Mouse (Mus musculus) cerebellum, adult 11-12 months (tissue): ENCODE measurements around the gene Nrg3.

ENCODE experiments used
- DNase-seq: peaks from one replicate; pipeline ENCODE4 v3.0.0; 2022

Gene Nrg3

DNA sequence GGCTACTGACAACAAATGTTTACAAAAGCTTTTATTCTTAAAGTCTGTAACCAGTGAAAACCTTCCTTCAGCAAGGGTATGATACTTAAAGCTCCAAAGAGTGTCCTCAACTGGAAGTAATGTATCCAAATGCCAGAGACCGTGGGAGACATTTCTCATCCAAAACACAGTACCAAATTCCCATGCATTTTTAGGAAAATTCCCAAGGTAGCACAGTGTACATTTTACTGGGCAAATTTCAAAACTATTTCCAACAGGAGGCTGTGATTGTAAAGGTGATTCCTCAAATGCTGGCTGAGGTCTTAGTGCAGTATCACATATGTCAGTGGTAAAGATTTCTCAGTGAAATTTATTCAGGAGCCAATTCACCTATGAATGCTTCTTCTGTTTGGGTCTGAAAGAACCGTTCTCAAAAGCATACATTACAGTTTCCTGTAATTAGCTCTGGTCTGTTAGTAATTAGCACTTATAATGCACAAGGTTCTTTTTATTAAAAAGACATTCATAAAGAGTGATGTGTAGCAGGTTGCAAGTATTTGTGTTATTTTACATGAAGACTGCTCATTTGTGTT, 536.3 kb downstream of the Nrg3 start:
- DNase-seq, result no peak

DNA sequence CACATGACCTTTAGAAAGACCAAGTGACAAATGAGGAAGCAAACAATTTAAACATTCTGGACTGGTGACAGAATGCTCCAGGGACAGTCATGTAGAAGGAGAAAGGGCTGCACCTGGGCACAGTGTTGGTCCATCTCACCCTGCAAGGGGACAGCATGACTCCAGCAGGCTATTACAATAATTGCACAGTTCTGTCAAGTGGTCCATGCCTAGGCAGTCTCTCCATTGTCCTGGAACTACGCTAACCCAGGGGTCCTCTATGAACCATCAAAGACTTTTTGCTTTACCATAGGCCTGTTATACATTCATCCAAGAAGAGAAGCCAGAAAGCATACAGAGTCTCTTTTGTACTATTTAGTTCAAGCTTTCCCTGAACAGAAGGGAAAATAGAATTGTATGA, 549.2 kb downstream of the Nrg3 start:
- no peak for DNase-seq

DNA sequence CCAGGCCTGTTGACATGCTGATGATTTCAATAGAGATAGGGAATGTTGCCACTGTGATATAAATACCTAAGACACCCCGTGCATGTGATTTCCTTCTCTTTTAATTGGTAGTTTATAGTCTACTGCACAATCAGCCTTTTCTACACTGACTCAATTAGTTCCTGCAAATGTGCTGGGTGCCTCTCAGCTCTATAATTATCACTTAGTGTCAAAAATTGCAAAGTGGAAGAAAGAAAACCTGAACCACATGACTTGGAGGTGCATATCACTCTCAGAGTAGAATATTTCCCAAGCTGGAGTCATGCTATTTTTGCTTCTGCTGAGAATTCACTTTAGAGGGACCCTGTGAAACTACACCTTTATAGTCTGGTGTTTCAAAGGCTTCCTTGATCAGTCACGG, 552.1 kb downstream of the Nrg3 start:
- no peak for DNase-seq

GRCm38 (mm10) chr14:38870591-38870990, 602.3 kb downstream of the Nrg3 start:
- no peak for DNase-seq

DNA sequence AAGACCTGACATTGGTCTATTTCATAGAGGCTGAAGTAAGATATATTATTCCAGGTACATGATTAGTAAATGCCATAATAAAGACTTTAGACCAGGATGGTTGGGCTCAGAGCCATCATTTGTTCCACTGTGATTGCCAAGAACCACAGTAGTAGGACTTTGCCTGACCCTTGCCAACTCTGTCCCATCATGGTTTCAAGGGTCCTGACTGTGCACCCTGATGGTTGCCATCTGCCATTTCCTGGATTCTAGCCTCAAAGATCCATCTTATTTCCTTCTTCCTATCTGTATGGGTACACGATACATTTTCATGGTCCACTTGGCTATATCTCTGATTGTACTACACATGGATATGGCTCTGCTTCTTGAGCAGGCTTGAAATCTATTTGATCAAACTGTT, 625.3 kb downstream of the Nrg3 start:
- peak; percentile 87 for DNase-seq

DNA sequence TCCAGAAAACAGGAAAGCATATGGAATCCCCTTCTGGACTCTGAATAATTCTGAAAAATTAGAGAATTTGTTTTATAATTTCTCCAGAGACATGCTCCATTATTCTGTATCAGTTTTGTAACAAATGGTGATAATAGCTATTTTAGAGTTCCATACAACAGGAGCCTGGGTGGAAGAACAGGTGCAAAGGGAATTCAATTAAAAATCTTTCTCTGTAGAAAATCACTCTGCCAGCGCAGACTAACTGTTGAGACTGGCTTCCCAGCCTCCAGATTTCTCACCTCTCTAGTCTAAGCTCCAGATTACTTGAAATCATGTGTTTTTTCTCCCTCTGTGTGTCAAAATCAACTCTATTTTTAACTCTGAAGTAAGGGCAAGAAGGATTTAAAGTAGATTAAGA, 625.8 kb downstream of the Nrg3 start:
- DNase-seq, result peak; percentile 44

DNA sequence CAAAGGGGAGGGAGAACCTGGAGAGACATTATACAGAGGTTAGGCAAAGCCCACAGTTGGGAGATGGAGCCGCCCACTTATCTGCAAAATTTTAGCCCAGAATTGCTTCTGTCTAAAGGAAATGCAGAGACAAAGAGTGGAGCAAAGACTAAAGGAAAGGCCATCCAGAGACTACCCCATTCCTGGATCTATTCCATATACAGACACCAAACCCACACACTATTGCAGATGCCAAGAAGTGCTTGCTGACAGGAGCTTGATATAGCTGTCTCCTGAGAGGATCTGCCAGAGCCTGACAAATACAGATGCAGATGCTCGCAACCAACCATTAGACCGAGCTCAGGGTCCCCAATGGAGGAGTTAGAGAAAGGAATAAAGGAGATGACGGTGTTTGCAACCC, 637.9 kb downstream of the Nrg3 start:
- DNase-seq, result no peak

- no peak for DNase-seq
These were observed 648.0 kb downstream of the Nrg3 start for GRCm38 (mm10) chr14:38824891-38825290.

GRCm38 (mm10) chr14:38797027-38797426, 675.9 kb downstream of the Nrg3 start:
- no peak for DNase-seq

GRCm38 (mm10) chr14:38775291-38776116, 697.4 kb downstream of the Nrg3 start:
- DNase-seq, result no peak

- no peak for DNase-seq
These were observed 698.1 kb downstream of the Nrg3 start for GRCm38 (mm10) chr14:38774811-38775210.

DNA sequence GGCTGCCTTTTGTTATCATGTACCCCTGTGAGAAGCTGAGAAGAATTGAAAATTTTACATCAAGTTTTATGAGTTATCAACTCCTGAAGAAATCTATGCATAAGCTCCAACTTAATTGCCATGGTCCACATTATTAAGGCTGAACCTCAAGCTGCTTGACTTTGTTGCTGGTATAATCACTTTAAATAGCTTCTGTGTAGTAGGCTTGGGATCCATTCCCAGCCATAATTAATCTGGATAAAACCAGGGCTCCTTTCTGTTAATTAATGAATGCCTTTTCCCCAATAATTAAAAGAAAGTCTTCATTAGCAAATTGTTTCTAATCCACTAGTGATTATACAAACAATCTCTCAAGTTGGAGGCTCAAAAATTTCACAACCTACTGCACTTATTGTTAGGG, 742.4 kb downstream of the Nrg3 start:
- no peak for DNase-seq

- no peak for DNase-seq
These were observed 769.0 kb downstream of the Nrg3 start for GRCm38 (mm10) chr14:38703894-38704293.

GRCm38 (mm10) chr14:38702596-38703393, 770.1 kb downstream of the Nrg3 start:
- DNase-seq, result no peak

DNA sequence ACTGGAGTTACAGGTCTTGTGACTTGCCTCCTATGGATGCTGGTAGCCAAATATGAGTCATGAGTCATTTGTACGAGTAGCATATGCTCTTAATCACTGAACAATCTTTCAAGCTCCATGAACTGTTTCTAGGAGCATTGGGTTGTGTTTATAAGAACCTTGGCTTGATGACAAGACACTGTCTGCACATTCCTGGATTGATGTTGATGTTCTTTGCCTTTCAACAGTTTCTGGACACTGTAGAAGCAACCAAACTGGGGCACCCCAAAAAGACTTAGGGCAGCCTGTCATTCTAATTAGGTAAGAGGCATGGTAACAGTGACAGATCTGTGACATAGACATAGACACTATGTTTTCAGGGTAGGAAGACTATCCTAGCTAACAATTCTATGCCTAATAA, 771.5 kb downstream of the Nrg3 start:
- DNase-seq, result no peak

GRCm38 (mm10) chr14:38700972-38701371, 771.9 kb downstream of the Nrg3 start:
- no peak for DNase-seq

DNA sequence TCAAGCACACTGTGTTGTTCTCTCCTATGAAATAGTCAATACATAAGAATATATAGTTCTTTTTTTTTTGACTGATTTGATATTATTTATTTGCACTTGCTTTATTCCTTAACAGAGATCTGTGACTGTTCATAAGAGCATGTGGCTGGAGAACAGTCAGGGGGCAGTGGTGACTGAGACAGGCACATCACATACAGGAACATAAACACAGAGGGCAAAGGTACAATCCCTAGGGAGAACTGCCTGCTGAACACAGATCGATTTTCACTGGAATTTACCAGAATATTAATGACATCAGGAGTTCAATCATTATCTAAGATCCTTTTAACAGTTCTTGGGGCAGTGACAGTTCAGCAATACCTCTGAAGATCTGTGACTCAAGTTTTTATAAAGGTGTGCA, 812.9 kb downstream of the Nrg3 start:
- DNase-seq, result no peak

- no peak for DNase-seq
These were observed 835.8 kb downstream of the Nrg3 start for GRCm38 (mm10) chr14:38637070-38637469.

- DNase-seq, result no peak
These were observed 842.8 kb downstream of the Nrg3 start for GRCm38 (mm10) chr14:38630114-38630513.

DNA sequence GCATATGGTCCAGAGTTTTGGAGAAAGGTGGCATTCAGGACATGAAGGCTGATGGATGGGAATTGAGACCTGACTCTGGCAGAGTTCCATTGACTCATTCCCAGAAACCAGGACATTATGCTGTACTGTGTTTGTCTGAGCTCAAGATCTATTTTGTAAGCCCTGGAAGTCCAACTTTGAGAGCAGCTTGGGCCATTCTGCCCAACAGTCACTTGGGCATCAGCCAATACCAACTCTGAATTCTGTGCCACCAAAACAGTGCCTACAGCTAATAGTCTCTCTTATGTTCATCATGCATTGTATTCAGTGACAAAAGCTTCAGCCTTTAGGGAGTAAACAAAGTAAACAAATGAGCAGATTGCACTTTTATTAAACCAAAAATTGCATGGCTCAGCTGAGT, 843.2 kb downstream of the Nrg3 start:
- DNase-seq, result peak; percentile 20

DNA sequence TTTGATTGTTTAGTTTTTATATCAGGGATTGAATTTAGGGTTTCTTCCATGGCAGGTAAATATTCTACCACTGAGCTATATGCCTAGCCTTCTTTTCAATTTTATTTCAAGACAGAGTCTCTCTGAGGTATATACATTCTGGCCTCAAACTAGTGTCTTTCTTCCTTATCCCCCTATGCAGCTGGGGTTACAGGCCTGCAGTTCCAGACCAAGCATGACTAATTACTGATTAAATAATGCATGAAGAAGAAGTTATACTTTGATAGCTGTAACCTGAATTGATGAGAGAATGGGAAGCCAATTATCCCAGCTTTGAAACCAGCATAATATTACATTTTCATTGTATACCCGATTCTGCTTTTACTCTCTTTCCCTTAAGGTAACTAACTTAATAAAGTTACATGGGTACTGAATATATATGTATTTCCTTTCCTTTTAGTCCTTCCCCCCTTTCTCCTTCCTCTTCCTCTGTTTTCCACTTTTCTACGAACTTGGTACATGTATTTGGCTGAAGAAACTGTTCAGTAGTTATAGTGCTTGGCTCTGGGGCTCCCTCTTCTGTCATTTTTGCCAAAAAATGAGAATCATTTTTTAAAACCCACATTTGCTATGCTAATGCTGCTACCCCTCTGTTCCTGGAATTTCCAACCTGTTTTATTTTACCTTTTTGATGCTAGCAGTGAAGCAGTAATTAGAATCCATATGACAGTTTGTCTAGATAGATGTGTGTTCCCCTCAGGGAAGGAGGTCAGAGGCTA, 843.8 kb downstream of the Nrg3 start:
- DNase-seq, result no peak

GRCm38 (mm10) chr14:38616969-38617368, 855.9 kb downstream of the Nrg3 start:
- no peak for DNase-seq

- no peak for DNase-seq
These were observed 875.2 kb downstream of the Nrg3 start for GRCm38 (mm10) chr14:38597735-38598134.
